ENCODE assay signal across 9 mouse cellular contexts in genomic region chr7:79358350-79359182, GRCm38 (mm10). TPM values are rescaled to one million over a fixed set of nuclear protein-coding genes. Genes with fewer than 3 reads are reported as not detected.
DNase-seq lines count a peak whose midpoint lies in the region; ATAC-seq and TF ChIP-seq lines count a peak whose summit lies in the region.
"Had no signal": no experiment of that assay in that cellular context is flagged by ENCODE, and none has a peak within 500 bp of the region (broad histone marks: within the 10 kb centered on the region; RNA-seq: fewer than 3 reads in every experiment).

No protein-coding gene starts in this region.

- no peak overlapping the region; the same call in 1 of the 2 replicates for H3K27ac ChIP-seq in kidney, embryonic 15.5 days
- peak overlapping the region; percentile 87 for H3K27ac ChIP-seq in layer of hippocampus, adult 2 months
- no peak overlapping the region for H3K27ac ChIP-seq in intestine, embryonic 16.5 days (ENCODE audit: low read length)

- no peak overlapping the region for H3K4me2 ChIP-seq in kidney, embryonic 15.5 days
- no peak overlapping the region for H3K4me2 ChIP-seq in intestine, embryonic 16.5 days (ENCODE audit: low read depth, low read length)

- no peaks in the 10 kb centered on the region for H3K9me3 ChIP-seq in kidney, embryonic 15.5 days (replicated peaks)
- H3K9me3 ChIP-seq in intestine, embryonic 16.5 days (ENCODE audit: control insufficient read depth, low read length) = no peaks in the 10 kb centered on the region

- peak; percentile 20; the same call in 1 of the 2 replicates for TF ChIP-seq CTCF in layer of hippocampus, adult 2 months (conservative IDR thresholded peaks at IDR 0.05)

- ATAC-seq in kidney, embryonic 15.5 days (replicated peaks; ENCODE audit: low FRiP score) = peak; percentile 49; the same call in 1 of the 2 replicates
- ATAC-seq in intestine, embryonic 16.5 days = no peak

- H3K9ac ChIP-seq in kidney, embryonic 15.5 days = no peak overlapping the region
- no peak overlapping the region for H3K9ac ChIP-seq in intestine, embryonic 16.5 days (ENCODE audit: low read depth, low read length)

- no peak overlapping the region for H3K4me3 ChIP-seq in kidney, embryonic 15.5 days (replicated peaks)
- H3K4me3 ChIP-seq in layer of hippocampus, adult 2 months = no peak overlapping the region
- no peak overlapping the region for H3K4me3 ChIP-seq in intestine, embryonic 16.5 days (ENCODE audit: low read length)
- H3K4me3 ChIP-seq: myocyte had no signal

- H3K4me1 ChIP-seq in kidney, embryonic 15.5 days = peaks cover 16% of the 10 kb centered on the region
- no peaks in the 10 kb centered on the region for H3K4me1 ChIP-seq in intestine, embryonic 16.5 days (ENCODE audit: control insufficient read depth, insufficient read depth, low read length)

- H3K27me3 ChIP-seq in kidney, embryonic 15.5 days = no peaks in the 10 kb centered on the region
- H3K27me3 ChIP-seq in intestine, embryonic 16.5 days (replicated peaks; ENCODE audit: control insufficient read depth, insufficient read depth, low read length) = no peaks in the 10 kb centered on the region

- 54% methylated on average over 15 of the region's 15 CpGs for WGBS in kidney, embryonic 15.5 days
- WGBS in intestine, embryonic 16.5 days = 58% methylated on average over 15 of the region's 15 CpGs

- H3K36me3 ChIP-seq in kidney, embryonic 15.5 days = peaks cover 64% of the 10 kb centered on the region
- H3K36me3 ChIP-seq in intestine, embryonic 16.5 days (ENCODE audit: control insufficient read depth, insufficient read depth, low read length) = peaks cover 31% of the 10 kb centered on the region

- DNase-seq in kidney, adult 11 months = no peak
- peak; percentile 53 to 71 for DNase-seq in frontal cortex, postnatal 25 days (ENCODE audit: low spot score in 2 of 2)
- peak; percentile 73 to 85 for DNase-seq in layer of hippocampus, adult 2 months (ENCODE audit: low spot score in 2 of 2)
- DNase-seq in lung, postnatal 36 days = peak; percentile 36
- no peak for DNase-seq in cerebellum, adult 9-11 months
- no peak for DNase-seq in gastrocnemius, adult 8-10 months (ENCODE audit: low spot score in 2 of 2)

RNA-seq across cellular contexts. Expression of gene Rlbp1, which starts 28.3 kb away (rescaled TPM):
- 0.14 and 0.39 TPM in 2 replicates for polyA plus RNA-seq in kidney, embryonic 15.5 days (2015; fragmentation: Nextera tagmentation; extraction: Ambion mirVana)
- total RNA-seq in layer of hippocampus, adult 2 months (2021) = 10 to 100 TPM; 18.6 to 26.3 TPM
- 0.16 and 0.27 TPM in 2 replicates for polyA plus RNA-seq in intestine, embryonic 16.5 days (2015; fragmentation: Nextera tagmentation; extraction: Ambion mirVana)
- not detected for total RNA-seq in gastrocnemius, adult 8-10 months (2022)
- polyA plus RNA-seq: myocyte had no signal

RNA-seq across cellular contexts. Expression of gene Fanci, which starts 33.2 kb away (rescaled TPM):
- 12.0 and 12.6 TPM in 2 replicates for polyA plus RNA-seq in kidney, embryonic 15.5 days (2015; fragmentation: Nextera tagmentation; extraction: Ambion mirVana)
- under 1 TPM; 0.22 to 0.79 TPM for total RNA-seq in layer of hippocampus, adult 2 months (2021)
- 6.4 and 7.1 TPM in 2 replicates for polyA plus RNA-seq in intestine, embryonic 16.5 days (2015; fragmentation: Nextera tagmentation; extraction: Ambion mirVana)
- total RNA-seq in gastrocnemius, adult 8-10 months (2022) = not detected

Comparison
In these comparisons a context has a peak if more than half of its experiments do, and no peak if none do; other contexts are left out.
1. DNase-seq: peak in frontal cortex, postnatal 25 days (2 of 2), layer of hippocampus, adult 2 months (2 of 2) and lung, postnatal 36 days (single experiment); none in kidney, adult 11 months (single experiment), cerebellum, adult 9-11 months (single experiment) and gastrocnemius, adult 8-10 months (0 of 2).
2. RNA of gene Rlbp1, which starts 28.3 kb away (total RNA-seq): 18.6 to 26.3 TPM in layer of hippocampus, adult 2 months; not detected in gastrocnemius, adult 8-10 months; every median in the first group is over 10 times any median in the second.